Mouse (Mus musculus) cerebellum, adult 2 months (tissue): Measurements from ENCODE around the gene Csrnp3.

ENCODE experiments used
- CTCF ChIP-seq: fragments of 200-500 bp; IDR thresholded peaks from 2 replicates; pipeline ENCODE4 v1.5.1; 2011; ENCODE audit warnings: low read depth, mild to moderate bottlenecking, control low read depth, low read length, moderate library complexity, borderline replicate concordance; ENCODE audit not compliant: insufficient read depth
- POLR2A ChIP-seq: fragments of 200-500 bp; IDR thresholded peaks from 2 replicates; pipeline ENCODE4 v1.6.1; 2011; ENCODE audit warnings: low read length, control low read depth, borderline replicate concordance; ENCODE audit not compliant: insufficient read depth

DNA sequence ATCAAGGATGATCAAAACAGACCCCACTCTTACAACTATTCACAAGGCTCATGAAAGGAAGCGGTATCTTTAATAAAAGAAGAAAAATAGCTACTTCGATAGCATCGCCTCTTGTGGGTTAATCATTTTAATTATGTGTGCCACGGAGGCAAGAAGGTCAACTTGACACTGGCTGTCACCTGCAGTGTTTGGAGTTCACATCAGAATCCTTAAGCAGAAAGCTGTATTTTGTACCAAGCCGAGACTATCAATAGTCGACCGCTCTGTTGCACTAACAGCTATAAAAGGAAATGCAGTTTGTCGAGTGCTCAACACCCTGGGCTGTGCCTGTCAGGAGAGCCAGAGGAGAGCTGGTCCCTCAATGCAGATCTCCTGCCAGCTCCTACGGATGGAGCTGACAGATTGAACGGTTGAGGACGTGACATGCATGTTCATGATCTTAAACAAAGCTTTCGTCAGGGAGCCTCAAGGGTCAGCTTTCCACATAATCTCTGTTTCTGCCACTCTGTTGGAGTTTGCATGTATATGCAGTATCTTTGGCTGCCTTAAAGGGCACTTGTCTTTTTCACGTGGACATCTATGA lies 149.4 kb downstream of the Csrnp3 start:
- TF ChIP-seq CTCF (no peak), POLR2A (no peak)
